Mouse (Mus musculus): Measurements from ENCODE around the gene Npw. TPM values are rescaled to one million over a fixed set of nuclear protein-coding genes. Genes with fewer than 3 reads are reported as not detected.

The Npw gene
- polyA plus RNA-seq (2014; fragmentation: Nextera tagmentation; extraction: Ambion mirVana): not detected in 2 replicates

DNA sequence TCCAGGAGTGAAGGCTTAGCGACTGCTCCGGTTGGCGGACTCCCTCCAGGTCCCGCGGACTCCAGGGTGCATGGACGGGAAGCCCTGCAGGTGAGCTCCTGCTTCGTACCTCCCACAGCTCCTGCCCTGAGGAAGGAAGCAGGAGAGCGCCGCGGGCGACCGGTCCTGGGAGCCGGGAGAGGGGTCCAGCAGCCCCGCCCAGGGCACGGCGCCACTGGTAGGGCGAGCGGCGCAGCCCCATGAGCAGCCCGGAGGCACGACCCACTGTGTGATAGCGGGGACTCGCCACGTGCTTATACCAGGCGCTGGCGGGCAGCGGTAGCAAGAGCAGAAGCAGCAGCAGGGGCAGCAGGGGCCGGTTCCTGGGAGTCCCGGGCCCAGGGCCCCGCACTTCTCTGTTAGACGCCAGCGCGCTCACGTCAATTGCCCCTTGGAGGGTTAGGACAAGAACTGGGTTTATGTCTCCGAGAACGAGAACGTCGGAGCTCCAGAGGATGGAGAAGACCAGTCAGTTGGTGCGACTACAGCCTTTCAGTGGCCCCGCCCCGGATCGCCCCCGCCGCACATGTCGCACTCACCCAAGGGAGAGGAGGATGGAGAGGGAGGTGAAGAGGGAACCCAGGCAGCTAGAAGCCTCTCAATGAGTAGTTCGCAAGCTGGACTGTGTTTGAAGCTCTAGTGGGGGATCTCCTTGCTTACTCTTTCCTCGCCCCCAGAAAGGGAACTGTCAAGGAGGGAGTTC lies at the start of gene Npw:
Gene Npw, minus strand, starts transcription at position 441 of the 742 bp plus-strand sequence.
- Histone ChIP-seq H3K9ac (ENCODE audit: low read length) (peak within 1 kb of the TSS; percentile 38; the same call in 1 of the 2 replicates), H3K4me3 (ENCODE audit: low read depth, low read length) (peak within 1 kb of the TSS; percentile 37), H3K9me3 (ENCODE audit: control insufficient read depth, low read length) (no peaks in the 10 kb centered on the region), H3K27me3 (replicated peaks; ENCODE audit: control insufficient read depth, insufficient read depth, low read length) (peaks cover 41% of the 10 kb centered on the region), H3K4me1 (replicated peaks; ENCODE audit: control insufficient read depth, insufficient read depth, low read length) (0 out of 2 replicates have a peak, but pooled peaks cover 12% of the 10 kb centered on the region), H3K36me3 (ENCODE audit: control insufficient read depth, insufficient read depth, low read length) (no peaks in the 10 kb centered on the region), H3K27ac (ENCODE audit: low read depth) (no peak within 1 kb of the TSS), H3K4me2 (ENCODE audit: low read length) (peak within 1 kb of the TSS; percentile 86)
- 1% methylated on average over 47 of the region's 47 CpGs for WGBS
- DNase-seq (ENCODE audit: low spot score) (peak; percentile 75), ATAC-seq (replicated peaks; ENCODE audit: low FRiP score, low TSS enrichment, low read depth) (no peak)

DNA sequence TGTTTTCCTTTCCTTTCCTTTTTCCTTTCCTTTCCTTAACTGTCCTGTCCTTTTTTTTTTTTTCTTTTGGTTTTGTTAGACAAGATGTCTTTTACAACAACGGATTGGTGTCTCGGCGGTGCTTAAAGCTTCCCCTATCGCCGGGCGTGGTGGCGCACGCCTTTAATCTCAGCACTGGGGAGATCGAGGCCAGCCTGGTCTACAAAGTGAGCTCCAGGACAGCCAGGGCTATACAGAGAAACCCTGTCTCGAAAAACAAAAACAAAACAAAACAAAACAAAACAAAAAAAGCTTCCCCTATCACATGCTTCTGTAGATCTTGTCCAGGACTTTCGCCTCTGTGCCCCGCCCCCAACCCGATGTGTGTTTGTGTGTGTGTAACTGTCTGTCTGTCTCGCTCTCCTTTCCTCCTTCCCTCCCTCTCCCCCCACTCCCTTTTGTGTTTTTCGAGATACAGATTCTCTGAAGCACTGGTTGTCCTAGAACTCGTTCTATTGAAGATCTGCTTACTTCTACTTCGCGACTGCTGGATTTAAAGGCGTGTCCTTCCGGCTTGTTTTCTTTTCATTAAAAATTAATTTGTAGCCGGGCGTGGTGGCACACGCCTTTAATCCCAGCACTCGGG lies 49.7 kb upstream of the Npw start:
- 5% methylated on average over 24 of the region's 24 CpGs for WGBS
- ATAC-seq (replicated peaks; ENCODE audit: low FRiP score, low TSS enrichment, low read depth): peak; percentile 56

DNA sequence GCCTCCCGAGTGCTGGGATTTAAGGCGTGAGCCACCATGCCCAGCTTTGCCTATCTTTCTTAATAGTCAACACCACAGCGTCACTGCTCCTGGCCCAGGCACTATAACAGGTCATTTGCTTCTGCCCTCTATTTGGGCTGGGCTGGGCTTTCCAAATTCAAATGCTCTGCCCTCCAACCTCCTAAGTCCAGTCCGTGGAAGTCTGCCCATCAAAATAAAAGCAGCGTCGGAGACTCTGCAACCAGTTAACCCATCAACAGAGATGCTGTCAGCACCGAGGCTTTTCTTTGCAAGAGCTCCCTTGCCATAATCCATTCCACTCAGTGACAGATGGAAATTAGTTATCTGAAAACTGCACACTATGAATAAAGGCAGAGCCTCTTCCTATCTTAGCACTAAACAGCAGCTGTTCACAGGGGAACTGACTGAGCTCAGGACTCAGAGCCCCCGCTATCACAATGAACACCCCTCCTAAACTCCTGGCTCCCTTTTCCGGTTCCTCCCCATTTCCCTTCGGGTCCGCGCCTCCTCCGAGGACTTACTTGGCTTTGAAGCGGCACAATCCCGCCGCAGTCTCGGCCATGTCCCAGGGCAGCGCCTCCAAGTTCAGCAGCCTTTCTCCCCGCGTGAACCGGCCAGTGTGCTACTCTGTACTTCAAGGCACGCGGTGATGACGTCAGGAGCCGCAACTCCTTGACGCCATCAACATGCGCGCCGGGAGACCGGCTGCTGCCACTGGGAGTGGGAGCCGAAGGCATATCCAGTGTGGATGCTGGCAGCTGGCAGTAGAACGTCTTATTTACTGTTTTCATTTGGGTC lies 48.9 kb upstream of the Npw start, which contains the start of gene Tbl3:
Gene Tbl3, minus strand, starts transcription at position 679 of the 819 bp plus-strand sequence.
- peak within 1 kb of the TSS; percentile 83 for H3K27ac ChIP-seq (ENCODE audit: low read depth)
- ATAC-seq (replicated peaks; ENCODE audit: low FRiP score, low TSS enrichment, low read depth) (peak; percentile 86), DNase-seq (ENCODE audit: low spot score) (peak; percentile 98)
- peaks cover 28% of the 10 kb centered on the region for H3K36me3 ChIP-seq (ENCODE audit: control insufficient read depth, insufficient read depth, low read length)
- no peaks in the 10 kb centered on the region for H3K27me3 ChIP-seq (replicated peaks; ENCODE audit: control insufficient read depth, insufficient read depth, low read length)
- H3K9ac ChIP-seq (ENCODE audit: low read length): peak within 1 kb of the TSS; percentile 81
- no peaks in the 10 kb centered on the region for H3K9me3 ChIP-seq (ENCODE audit: control insufficient read depth, low read length)
- H3K4me1 ChIP-seq (replicated peaks; ENCODE audit: control insufficient read depth, insufficient read depth, low read length): peaks cover 6% of the 10 kb centered on the region
- H3K4me3 ChIP-seq (ENCODE audit: low read depth, low read length): peak within 1 kb of the TSS; percentile 90
- H3K4me2 ChIP-seq (ENCODE audit: low read length): peak within 1 kb of the TSS; percentile 88
- WGBS: 4% methylated on average over 32 of the region's 32 CpGs

More for the DNA sequence above, 49.7 kb upstream of the Npw start:
- H3K9me3 ChIP-seq (ENCODE audit: control insufficient read depth, low read length): no peaks in the 10 kb centered on the region
- DNase-seq (ENCODE audit: low spot score): no peak
- peak overlapping the region; percentile 83 for H3K27ac ChIP-seq (ENCODE audit: low read depth)
- peak overlapping the region; percentile 90 for H3K4me3 ChIP-seq (ENCODE audit: low read depth, low read length)
- H3K36me3 ChIP-seq (ENCODE audit: control insufficient read depth, insufficient read depth, low read length): peaks cover 23% of the 10 kb centered on the region
- peak overlapping the region; percentile 88 for H3K4me2 ChIP-seq (ENCODE audit: low read length)
- H3K9ac ChIP-seq (ENCODE audit: low read length): peak overlapping the region; percentile 81
- H3K27me3 ChIP-seq (replicated peaks; ENCODE audit: control insufficient read depth, insufficient read depth, low read length): no peaks in the 10 kb centered on the region
- H3K4me1 ChIP-seq (replicated peaks; ENCODE audit: control insufficient read depth, insufficient read depth, low read length): peaks cover 6% of the 10 kb centered on the region

DNA sequence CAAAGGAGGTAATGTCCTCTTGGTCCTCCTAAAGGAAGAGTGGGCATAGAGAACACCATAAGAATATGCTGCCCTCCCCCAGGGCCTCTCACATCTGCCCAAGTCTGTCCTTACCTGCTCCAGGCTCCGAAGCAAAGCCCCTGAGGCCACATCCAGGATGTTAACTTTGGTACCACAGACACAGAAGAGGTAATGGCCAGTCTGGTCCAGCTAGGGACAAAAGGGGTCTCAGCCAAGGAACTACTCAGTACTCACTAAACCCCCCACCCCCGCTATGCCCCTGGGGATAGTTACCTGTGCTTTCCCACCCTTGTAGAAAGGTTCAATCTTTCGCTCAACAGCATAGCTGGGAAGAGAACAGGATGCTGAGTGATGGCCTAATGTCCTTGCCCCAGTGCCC lies 47.6 kb upstream of the Npw start:
- H3K4me1 ChIP-seq (replicated peaks; ENCODE audit: control insufficient read depth, insufficient read depth, low read length): peaks cover 6% of the 10 kb centered on the region
- peaks cover 42% of the 10 kb centered on the region for H3K36me3 ChIP-seq (ENCODE audit: control insufficient read depth, insufficient read depth, low read length)
- H3K9me3 ChIP-seq (ENCODE audit: control insufficient read depth, low read length): no peaks in the 10 kb centered on the region
- H3K4me3 ChIP-seq (ENCODE audit: low read depth, low read length): no peak overlapping the region; the same call in 1 of the 2 replicates
- no peaks in the 10 kb centered on the region for H3K27me3 ChIP-seq (replicated peaks; ENCODE audit: control insufficient read depth, insufficient read depth, low read length)
- no peak for DNase-seq (ENCODE audit: low spot score)
- no peak overlapping the region for H3K9ac ChIP-seq (ENCODE audit: low read length)
- no peak overlapping the region for H3K4me2 ChIP-seq (ENCODE audit: low read length)
- WGBS: 92% methylated on average over 3 of the region's 3 CpGs
- no peak for ATAC-seq (replicated peaks; ENCODE audit: low FRiP score, low TSS enrichment, low read depth)
- no peak overlapping the region for H3K27ac ChIP-seq (ENCODE audit: low read depth)

DNA sequence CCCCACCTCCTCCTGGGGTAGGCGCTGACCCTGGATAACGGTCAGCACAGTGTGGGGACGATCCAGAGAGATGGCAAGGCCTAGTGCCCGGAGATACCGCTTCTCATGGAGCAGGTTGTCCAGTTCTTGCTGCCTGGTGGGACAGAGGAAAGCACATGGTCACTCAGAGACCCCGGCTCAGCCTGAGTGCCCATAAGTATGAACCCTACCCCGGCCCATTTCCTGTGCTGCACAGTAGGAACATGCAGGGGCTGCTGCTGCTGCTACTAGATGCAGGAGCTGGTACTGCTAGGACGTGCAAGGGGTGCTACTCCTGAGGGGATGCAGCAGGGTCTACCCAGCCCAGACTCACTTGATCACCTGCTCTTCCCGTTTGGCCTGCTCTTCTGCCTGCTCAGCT lies 43.0 kb upstream of the Npw start:
- 91% methylated on average over 9 of the region's 9 CpGs for WGBS
- Histone ChIP-seq H3K4me3 (ENCODE audit: low read depth, low read length) (no peak overlapping the region), H3K4me2 (ENCODE audit: low read length) (no peak overlapping the region), H3K27me3 (replicated peaks; ENCODE audit: control insufficient read depth, insufficient read depth, low read length) (no peaks in the 10 kb centered on the region), H3K4me1 (replicated peaks; ENCODE audit: control insufficient read depth, insufficient read depth, low read length) (peaks cover 9% of the 10 kb centered on the region), H3K9ac (ENCODE audit: low read length) (no peak overlapping the region), H3K9me3 (ENCODE audit: control insufficient read depth, low read length) (no peaks in the 10 kb centered on the region), H3K27ac (ENCODE audit: low read depth) (no peak overlapping the region), H3K36me3 (ENCODE audit: control insufficient read depth, insufficient read depth, low read length) (peaks cover 56% of the 10 kb centered on the region)
- ATAC-seq (replicated peaks; ENCODE audit: low FRiP score, low TSS enrichment, low read depth) (no peak), DNase-seq (ENCODE audit: low spot score) (no peak)

DNA sequence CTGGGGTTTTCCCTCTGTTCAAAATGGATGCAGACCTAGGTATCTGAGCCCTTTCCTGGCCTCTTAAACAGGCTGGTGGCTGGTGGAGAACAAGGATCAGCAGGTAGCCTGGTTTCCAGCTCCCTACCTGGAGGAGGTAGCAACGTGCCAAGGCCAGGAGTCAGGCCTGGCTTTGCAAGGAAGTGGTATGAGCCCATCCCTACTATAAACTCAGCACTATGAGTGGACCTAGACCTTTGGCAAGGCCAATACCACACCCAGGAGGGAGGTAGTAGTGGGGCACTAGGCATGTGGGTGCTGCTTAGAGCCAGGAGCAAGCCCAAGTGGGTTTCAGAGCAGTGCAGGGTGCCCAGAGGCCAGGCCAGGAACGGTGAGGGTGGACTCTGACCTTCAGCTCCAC lies 41.2 kb upstream of the Npw start:
- Histone ChIP-seq H3K27ac (ENCODE audit: low read depth) (no peak overlapping the region), H3K9me3 (ENCODE audit: control insufficient read depth, low read length) (no peaks in the 10 kb centered on the region), H3K9ac (ENCODE audit: low read length) (no peak overlapping the region), H3K4me3 (ENCODE audit: low read depth, low read length) (no peak overlapping the region), H3K27me3 (replicated peaks; ENCODE audit: control insufficient read depth, insufficient read depth, low read length) (no peaks in the 10 kb centered on the region), H3K36me3 (ENCODE audit: control insufficient read depth, insufficient read depth, low read length) (peaks cover 47% of the 10 kb centered on the region), H3K4me2 (ENCODE audit: low read length) (no peak overlapping the region), H3K4me1 (replicated peaks; ENCODE audit: control insufficient read depth, insufficient read depth, low read length) (peaks cover 14% of the 10 kb centered on the region)
- ATAC-seq (replicated peaks; ENCODE audit: low FRiP score, low TSS enrichment, low read depth) (no peak), DNase-seq (ENCODE audit: low spot score) (no peak)
- WGBS: 78% methylated on average over 2 of the region's 2 CpGs

DNA sequence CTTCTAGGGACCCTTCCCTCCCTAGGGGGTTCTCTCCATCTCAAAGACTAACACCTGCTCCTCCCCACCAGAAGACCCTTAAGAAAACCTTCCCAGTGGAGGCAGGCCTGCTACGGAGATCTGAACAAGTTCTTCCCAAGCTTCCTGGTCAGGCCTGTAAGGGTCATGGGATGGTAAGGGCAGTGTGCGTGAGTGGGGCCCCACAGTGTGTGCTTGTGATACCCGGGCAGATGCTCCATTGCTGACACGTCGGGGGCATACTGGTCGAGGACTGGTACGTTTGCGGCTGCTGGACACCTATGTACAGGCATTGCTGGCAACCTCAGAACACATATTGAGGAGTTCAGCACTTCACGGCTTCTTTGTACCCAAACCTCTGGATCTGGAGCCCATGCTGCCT lies 40.5 kb upstream of the Npw start:
- H3K9ac ChIP-seq (ENCODE audit: low read length): no peak overlapping the region
- no peak overlapping the region for H3K27ac ChIP-seq (ENCODE audit: low read depth)
- DNase-seq (ENCODE audit: low spot score): no peak
- H3K4me1 ChIP-seq (replicated peaks; ENCODE audit: control insufficient read depth, insufficient read depth, low read length): peaks cover 14% of the 10 kb centered on the region
- no peak for ATAC-seq (replicated peaks; ENCODE audit: low FRiP score, low TSS enrichment, low read depth)
- 68% methylated on average over 9 of the region's 9 CpGs for WGBS
- no peaks in the 10 kb centered on the region for H3K27me3 ChIP-seq (replicated peaks; ENCODE audit: control insufficient read depth, insufficient read depth, low read length)
- peaks cover 42% of the 10 kb centered on the region for H3K36me3 ChIP-seq (ENCODE audit: control insufficient read depth, insufficient read depth, low read length)
- no peak overlapping the region for H3K4me2 ChIP-seq (ENCODE audit: low read length)
- no peaks in the 10 kb centered on the region for H3K9me3 ChIP-seq (ENCODE audit: control insufficient read depth, low read length)
- no peak overlapping the region for H3K4me3 ChIP-seq (ENCODE audit: low read depth, low read length)

DNA sequence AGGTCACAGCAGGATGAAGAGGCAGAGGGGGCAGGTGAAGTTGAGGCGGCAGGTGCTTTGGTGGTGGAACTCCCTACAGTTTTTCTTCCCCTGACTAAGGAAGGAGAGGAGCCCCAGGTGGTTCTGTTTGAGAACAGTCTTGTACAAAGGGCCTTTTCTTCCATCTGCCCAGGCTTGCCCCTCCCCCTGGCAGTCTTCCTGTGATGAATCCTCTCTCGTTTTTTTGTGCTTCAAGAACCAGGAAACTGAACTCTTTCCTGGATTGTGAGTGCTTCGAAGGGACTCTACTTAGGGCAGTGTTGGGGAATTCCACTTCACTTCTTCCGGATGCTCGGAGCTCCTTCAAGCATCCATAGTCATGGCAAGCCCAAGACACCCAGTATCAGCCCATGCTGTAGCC lies 39.7 kb upstream of the Npw start:
- Histone ChIP-seq H3K9me3 (ENCODE audit: control insufficient read depth, low read length) (no peaks in the 10 kb centered on the region), H3K4me2 (ENCODE audit: low read length) (peak overlapping the region; percentile 14; the same call in 1 of the 2 replicates), H3K36me3 (ENCODE audit: control insufficient read depth, insufficient read depth, low read length) (peaks cover 41% of the 10 kb centered on the region), H3K4me1 (replicated peaks; ENCODE audit: control insufficient read depth, insufficient read depth, low read length) (peaks cover 14% of the 10 kb centered on the region), H3K27ac (ENCODE audit: low read depth) (no peak overlapping the region), H3K27me3 (replicated peaks; ENCODE audit: control insufficient read depth, insufficient read depth, low read length) (no peaks in the 10 kb centered on the region), H3K4me3 (ENCODE audit: low read depth, low read length) (no peak overlapping the region), H3K9ac (ENCODE audit: low read length) (no peak overlapping the region)
- no peak for ATAC-seq (replicated peaks; ENCODE audit: low FRiP score, low TSS enrichment, low read depth)
- 20% methylated on average over 5 of the region's 5 CpGs for WGBS
- DNase-seq (ENCODE audit: low spot score): no peak

Measured in intestine, embryonic 14.5 days (tissue).